Mouse (Mus musculus): Measurements from ENCODE around the gene Iqschfp. TPM values are rescaled to one million over a fixed set of nuclear protein-coding genes. Genes with fewer than 3 reads are reported as not detected.

The Iqschfp gene
- total RNA-seq, 2 experiments from 2014 or later: 9.5 to 13.2 TPM

GRCm38 (mm10) chr3:68535160-68535728, 643.2 kb downstream of the Iqschfp start:
- no peak for DNase-seq (ENCODE audit: low spot score in 2 of 2)
- intact Hi-C loops (cut with DNase I): no loop called here

- no peak for DNase-seq (ENCODE audit: low spot score in 2 of 2)
- intact Hi-C loops (cut with DNase I): no loop called here
Observed at GRCm38 (mm10) chr3:68536071-68536470, 644.0 kb downstream of the Iqschfp start.

- intact Hi-C loops (cut with DNase I): loop anchor here (2.0 to 10.0 kb wide), 3 partner anchors 34 to 917 kb away; no protein-coding TSS in a partner anchor
Observed at GRCm38 (mm10) chr3:68541688-68542087, 649.7 kb downstream of the Iqschfp start.

GRCm38 (mm10) chr3:68542944-68543501, 651.0 kb downstream of the Iqschfp start:
- intact Hi-C loops (cut with DNase I): loop anchor here (1.0 to 10.0 kb wide), 4 partner anchors 36 to 918 kb away; no protein-coding TSS in a partner anchor
- DNase-seq (ENCODE audit: low spot score in 2 of 2): peak; percentile 54 to 70

More at GRCm38 (mm10) chr3:68541688-68542087, 649.7 kb downstream of the Iqschfp start:
- DNase-seq (ENCODE audit: low spot score in 2 of 2): no peak

- no peak for DNase-seq (ENCODE audit: low spot score in 2 of 2)
- intact Hi-C loops (cut with DNase I): loop anchor here (5.0 to 10.0 kb wide), 2 partner anchors 38 to 920 kb away; no protein-coding TSS in a partner anchor
Observed at GRCm38 (mm10) chr3:68544811-68545210, 652.8 kb downstream of the Iqschfp start.

- intact Hi-C loops (cut with DNase I): loop anchor here (10.0 kb wide), 1 partner anchor 921 kb away; no protein-coding TSS in a partner anchor
- DNase-seq (ENCODE audit: low spot score in 2 of 2): no peak
Observed at GRCm38 (mm10) chr3:68545898-68546297, 653.9 kb downstream of the Iqschfp start.

GRCm38 (mm10) chr3:68555087-68555662, 663.1 kb downstream of the Iqschfp start:
- intact Hi-C loops (cut with DNase I): no loop called here
- no peak for DNase-seq (ENCODE audit: low spot score in 2 of 2)

GRCm38 (mm10) chr3:68556891-68557290, 664.9 kb downstream of the Iqschfp start:
- DNase-seq (ENCODE audit: low spot score in 2 of 2): no peak
- intact Hi-C loops (cut with DNase I): no loop called here

GRCm38 (mm10) chr3:68558744-68559143, 666.7 kb downstream of the Iqschfp start:
- intact Hi-C loops (cut with DNase I): no loop called here
- DNase-seq (ENCODE audit: low spot score in 2 of 2): no peak

GRCm38 (mm10) chr3:68560057-68560456, 668.0 kb downstream of the Iqschfp start:
- intact Hi-C loops (cut with DNase I): loop anchor here (5.0 kb wide), 1 partner anchor 147 kb away; no protein-coding TSS in a partner anchor
- no peak for DNase-seq (ENCODE audit: low spot score in 2 of 2)

- DNase-seq (ENCODE audit: low spot score in 2 of 2): no peak
- intact Hi-C loops (cut with DNase I): loop anchor here (5.0 kb wide), 1 partner anchor 144 kb away; no protein-coding TSS in a partner anchor
Observed at GRCm38 (mm10) chr3:68562838-68563237, 670.8 kb downstream of the Iqschfp start.

- intact Hi-C loops (cut with DNase I): loop anchor here (5.0 kb wide), 1 partner anchor 143 kb away; no protein-coding TSS in a partner anchor
- DNase-seq (ENCODE audit: low spot score in 2 of 2): peak in 1 of 2 experiments; percentile 44
Observed at GRCm38 (mm10) chr3:68563922-68564321, 671.9 kb downstream of the Iqschfp start.

- intact Hi-C loops (cut with DNase I): loop anchor here (5.0 kb wide), 1 partner anchor 142 kb away; no protein-coding TSS in a partner anchor
- DNase-seq (ENCODE audit: low spot score in 2 of 2): no peak
Observed at GRCm38 (mm10) chr3:68564978-68565674, 673.1 kb downstream of the Iqschfp start.

GRCm38 (mm10) chr3:68565675-68566055, 673.6 kb downstream of the Iqschfp start:
- intact Hi-C loops (cut with DNase I): no loop called here
- no peak for DNase-seq (ENCODE audit: low spot score in 2 of 2)

GRCm38 (mm10) chr3:68567581-68567980, 675.5 kb downstream of the Iqschfp start:
- no peak for DNase-seq (ENCODE audit: low spot score in 2 of 2)
- intact Hi-C loops (cut with DNase I): no loop called here

- no peak for DNase-seq (ENCODE audit: low spot score in 2 of 2)
- intact Hi-C loops (cut with DNase I): no loop called here
Observed at GRCm38 (mm10) chr3:68568149-68568548, 676.1 kb downstream of the Iqschfp start.

GRCm38 (mm10) chr3:68568716-68569115, 676.7 kb downstream of the Iqschfp start:
- intact Hi-C loops (cut with DNase I): no loop called here
- no peak for DNase-seq (ENCODE audit: low spot score in 2 of 2)

GRCm38 (mm10) chr3:68570319-68570718, 678.3 kb downstream of the Iqschfp start:
- peak in 1 of 2 experiments; percentile 26 for DNase-seq (ENCODE audit: low spot score in 2 of 2)
- intact Hi-C loops (cut with DNase I): no loop called here

GRCm38 (mm10) chr3:68572249-68573225, 680.5 kb downstream of the Iqschfp start:
- intact Hi-C loops (cut with DNase I): no loop called here
- DNase-seq (ENCODE audit: low spot score in 2 of 2): peak; percentile 88 to 90
